Mouse (Mus musculus): Measurements from ENCODE around the gene Phf11d. TPM values are rescaled to one million over a fixed set of nuclear protein-coding genes. Genes with fewer than 3 reads are reported as not detected.
"Not testable (repeated sequence)": the region's sequence is repeated elsewhere in the genome, so short reads cannot be mapped to it uniquely, and the experiment has no call there.

Phf11d gene
- polyA plus RNA-seq (2015; fragmentation: Nextera tagmentation; extraction: Ambion mirVana) = 0.71 and 1.1 TPM in 2 replicates

DNA sequence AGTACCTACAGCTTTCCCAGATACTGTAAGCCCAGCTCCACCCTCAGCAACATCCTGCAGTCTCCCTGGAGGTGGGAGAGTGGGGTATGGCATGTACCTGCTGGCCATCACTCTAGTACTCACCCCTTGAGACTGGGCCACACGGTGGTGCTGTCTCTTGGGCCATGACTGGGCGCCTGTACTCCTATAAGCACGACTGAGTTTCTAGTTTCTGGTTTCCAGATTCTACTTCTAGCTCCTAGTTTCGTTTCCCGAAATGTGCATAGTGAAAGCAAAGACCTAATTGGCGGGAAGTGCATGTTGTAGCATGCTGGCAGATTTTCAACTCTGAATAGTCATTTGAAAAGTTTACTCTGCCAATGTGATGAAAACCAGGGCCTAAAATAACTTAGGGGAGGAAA is at the start of gene Phf11d:
Phf11d (minus strand) TSS at position 227 of the 401 bp plus-strand sequence.
- Histone ChIP-seq H3K9me3 (replicated peaks) (no peaks in the 10 kb centered on the region), H3K27me3 (no peaks in the 10 kb centered on the region), H3K36me3 (no peaks in the 10 kb centered on the region), H3K9ac (no peak within 1 kb of the TSS), H3K27ac (no peak within 1 kb of the TSS), H3K4me1 (no peaks in the 10 kb centered on the region), H3K4me2 (no peak within 1 kb of the TSS), H3K4me3 (replicated peaks) (no peak within 1 kb of the TSS)
- no peak for ATAC-seq (replicated peaks; ENCODE audit: low FRiP score)
- 84% methylated on average over 6 of the region's 6 CpGs for WGBS

DNA sequence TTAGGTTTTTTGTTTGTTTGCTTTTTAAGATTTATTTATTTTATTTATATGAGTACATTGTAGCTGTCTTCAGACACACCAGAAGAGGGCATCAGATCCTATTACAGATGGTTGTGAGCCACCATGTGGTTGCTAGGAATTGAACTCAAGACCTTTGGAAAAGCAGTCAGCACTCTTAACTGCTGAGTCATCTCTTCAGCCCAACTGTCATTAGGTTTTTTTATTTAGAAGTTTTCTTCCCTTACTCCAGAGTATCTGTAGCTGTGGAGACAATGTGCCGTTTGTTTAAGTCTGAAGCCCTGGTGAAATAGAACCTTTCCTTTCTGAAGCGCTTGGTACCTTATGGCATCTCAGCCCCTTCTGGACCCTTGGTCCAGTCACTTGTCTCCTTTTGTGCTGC is 49.7 kb upstream of the Phf11d start:
- not testable (repeated sequence) for H3K4me2 ChIP-seq; ATAC-seq (replicated peaks; ENCODE audit: low FRiP score); H3K27ac ChIP-seq; H3K9me3 ChIP-seq (replicated peaks); H3K4me3 ChIP-seq (replicated peaks); H3K4me1 ChIP-seq; H3K9ac ChIP-seq; H3K27me3 ChIP-seq
- 99% methylated on average over 2 of the region's 2 CpGs for WGBS
- peaks cover 39% of the 10 kb centered on the region for H3K36me3 ChIP-seq

DNA sequence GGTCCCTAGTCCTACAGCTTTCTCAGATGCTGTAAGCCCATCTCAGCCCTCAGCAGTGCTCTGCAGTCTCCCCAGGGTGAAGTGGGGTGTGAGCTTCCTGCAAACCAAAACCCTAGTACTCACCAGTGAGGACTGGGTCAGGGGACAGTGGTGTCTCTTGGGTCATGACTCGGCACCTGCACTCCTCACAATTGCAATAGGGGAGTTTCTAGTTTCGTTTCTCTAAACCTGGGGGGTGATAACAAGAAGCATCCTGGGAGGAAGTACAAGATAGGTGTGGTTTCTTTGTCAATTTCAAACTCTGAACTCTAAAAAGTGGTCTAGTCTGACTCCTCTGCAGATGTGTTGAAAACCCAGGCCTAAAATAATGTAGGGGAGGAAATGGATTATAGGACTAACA is 31.7 kb upstream of the Phf11d start:
- Histone ChIP-seq H3K4me1 (no peaks in the 10 kb centered on the region), H3K4me2 (no peak overlapping the region), H3K27ac (no peak overlapping the region), H3K9ac (no peak overlapping the region), H3K9me3 (replicated peaks) (no peaks in the 10 kb centered on the region), H3K4me3 (replicated peaks) (no peak overlapping the region), H3K36me3 (peaks cover 8% of the 10 kb centered on the region), H3K27me3 (no peaks in the 10 kb centered on the region)
- ATAC-seq (replicated peaks; ENCODE audit: low FRiP score) = no peak
- WGBS = 71% methylated on average over 2 of the region's 2 CpGs

- Histone ChIP-seq H3K36me3 (no peaks in the 10 kb centered on the region), H3K27ac (no peak within 1 kb of the TSS), H3K9ac (no peak within 1 kb of the TSS), H3K4me1 (no peaks in the 10 kb centered on the region), H3K4me2 (no peak within 1 kb of the TSS), H3K4me3 (replicated peaks) (no peak within 1 kb of the TSS), H3K27me3 (no peaks in the 10 kb centered on the region), H3K9me3 (replicated peaks) (no peaks in the 10 kb centered on the region)
- WGBS = 92% methylated on average over 3 of the region's 3 CpGs
- no peak for ATAC-seq (replicated peaks; ENCODE audit: low FRiP score)
These were observed 30.0 kb upstream of the Phf11d start, which contains the start of gene Phf11c for GRCm38 (mm10) chr14:59395281-59395680. Phf11c (minus strand) TSS chr14:59395381.

- H3K9ac ChIP-seq; H3K36me3 ChIP-seq; H3K27me3 ChIP-seq; H3K4me1 ChIP-seq; H3K4me3 ChIP-seq (replicated peaks); H3K4me2 ChIP-seq; H3K27ac ChIP-seq; H3K9me3 ChIP-seq (replicated peaks); ATAC-seq (replicated peaks; ENCODE audit: low FRiP score): not testable (repeated sequence)
- 60% methylated on average over 4 of the region's 4 CpGs for WGBS
These were observed 24.9 kb upstream of the Phf11d start for GRCm38 (mm10) chr14:59390181-59390580.

GRCm38 (mm10) chr14:59389532-59389931 is 24.3 kb upstream of the Phf11d start:
- Histone ChIP-seq H3K27ac (no peak overlapping the region), H3K4me1 (no peaks in the 10 kb centered on the region), H3K4me2 (no peak overlapping the region), H3K4me3 (replicated peaks) (no peak overlapping the region), H3K36me3 (no peaks in the 10 kb centered on the region), H3K9me3 (replicated peaks) (no peaks in the 10 kb centered on the region), H3K9ac (no peak overlapping the region), H3K27me3 (no peaks in the 10 kb centered on the region)
- ATAC-seq (replicated peaks; ENCODE audit: low FRiP score) = no peak
- WGBS = 76% methylated on average over 1 of the region's 1 CpGs

- no peak for ATAC-seq (replicated peaks; ENCODE audit: low FRiP score)
- H3K9ac ChIP-seq = no peak overlapping the region
- no peaks in the 10 kb centered on the region; the same call in 1 of the 2 replicates for H3K9me3 ChIP-seq (replicated peaks)
- H3K36me3 ChIP-seq = no peaks in the 10 kb centered on the region
- H3K27ac ChIP-seq = no peak overlapping the region
- no peaks in the 10 kb centered on the region for H3K4me1 ChIP-seq
- 93% methylated on average over 25 of the region's 25 CpGs for WGBS
- H3K4me2 ChIP-seq = no peak overlapping the region
- no peak overlapping the region for H3K4me3 ChIP-seq (replicated peaks)
- no peaks in the 10 kb centered on the region for H3K27me3 ChIP-seq
These were observed 5.2 kb upstream of the Phf11d start for GRCm38 (mm10) chr14:59370348-59371068.

GRCm38 (mm10) chr14:59366386-59367105 is 1.3 kb upstream of the Phf11d start:
- no peaks in the 10 kb centered on the region for H3K36me3 ChIP-seq
- no peak overlapping the region for H3K4me3 ChIP-seq (replicated peaks)
- no peak for ATAC-seq (replicated peaks; ENCODE audit: low FRiP score)
- no peak overlapping the region for H3K9ac ChIP-seq
- no peaks in the 10 kb centered on the region for H3K4me1 ChIP-seq
- no peak overlapping the region for H3K4me2 ChIP-seq
- 80% methylated on average over 8 of the region's 8 CpGs for WGBS
- no peaks in the 10 kb centered on the region; the same call in 1 of the 2 replicates for H3K9me3 ChIP-seq (replicated peaks)
- H3K27me3 ChIP-seq = no peaks in the 10 kb centered on the region
- no peak overlapping the region for H3K27ac ChIP-seq

GRCm38 (mm10) chr14:59341189-59341588 is 24.1 kb downstream of the Phf11d start, which contains the start of gene Phf11b:
Phf11b (minus strand) TSS chr14:59341351.
- not testable (repeated sequence) for H3K4me2 ChIP-seq; H3K4me1 ChIP-seq; H3K9me3 ChIP-seq (replicated peaks); H3K36me3 ChIP-seq; H3K9ac ChIP-seq; H3K27me3 ChIP-seq; H3K4me3 ChIP-seq (replicated peaks); ATAC-seq (replicated peaks; ENCODE audit: low FRiP score); H3K27ac ChIP-seq
- WGBS = 46% methylated on average over 1 of the region's 1 CpGs

DNA sequence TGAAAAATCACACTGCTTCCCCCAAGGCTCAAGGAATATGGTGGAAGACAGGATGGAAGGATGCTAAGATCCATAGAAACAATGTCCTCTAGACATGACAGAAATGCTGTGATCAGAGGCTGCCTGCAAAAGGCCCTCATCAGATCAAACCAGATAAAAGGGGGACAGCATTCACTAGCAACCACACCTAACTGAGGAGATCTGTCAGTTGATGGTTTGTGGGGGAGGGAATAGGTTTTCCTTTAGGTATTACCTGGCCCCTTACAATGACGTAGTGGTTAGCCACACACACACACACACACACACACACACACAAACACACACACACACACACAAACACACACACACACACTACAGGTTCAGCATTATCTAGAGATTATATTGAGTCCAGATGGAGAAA is 25.7 kb downstream of the Phf11d start:
- 93% methylated on average over 1 of the region's 1 CpGs for WGBS
- Histone ChIP-seq H3K4me1 (no peaks in the 10 kb centered on the region), H3K27me3 (no peaks in the 10 kb centered on the region), H3K36me3 (no peaks in the 10 kb centered on the region), H3K4me3 (replicated peaks) (no peak overlapping the region), H3K9me3 (replicated peaks) (no peaks in the 10 kb centered on the region), H3K4me2 (no peak overlapping the region), H3K27ac (no peak overlapping the region), H3K9ac (no peak overlapping the region)
- no peak for ATAC-seq (replicated peaks; ENCODE audit: low FRiP score)

DNA sequence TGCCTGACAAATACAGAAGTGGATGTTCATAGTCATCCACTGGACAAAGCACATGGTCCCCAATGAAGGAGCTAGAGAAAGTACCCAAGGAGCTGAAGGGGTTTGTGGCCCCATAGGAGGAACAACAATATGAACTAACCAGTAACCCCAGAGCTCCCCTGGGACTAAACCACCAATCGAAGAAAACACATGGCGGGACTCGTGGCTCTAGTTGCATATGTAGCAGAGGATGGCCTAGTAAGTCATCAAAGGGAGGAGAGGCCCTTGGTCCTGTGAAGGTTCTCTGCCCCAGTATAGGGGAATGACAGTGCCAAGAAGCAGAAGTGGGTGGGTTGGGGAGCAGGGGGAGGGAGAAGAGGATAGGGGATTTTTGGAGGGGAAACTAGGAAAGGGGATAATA is 29.2 kb downstream of the Phf11d start:
- WGBS = 77% methylated on average over 3 of the region's 3 CpGs
- not testable (repeated sequence) for H3K4me1 ChIP-seq; H3K36me3 ChIP-seq; H3K9me3 ChIP-seq (replicated peaks); H3K9ac ChIP-seq; H3K27ac ChIP-seq; H3K27me3 ChIP-seq; H3K4me3 ChIP-seq (replicated peaks); ATAC-seq (replicated peaks; ENCODE audit: low FRiP score); H3K4me2 ChIP-seq

DNA sequence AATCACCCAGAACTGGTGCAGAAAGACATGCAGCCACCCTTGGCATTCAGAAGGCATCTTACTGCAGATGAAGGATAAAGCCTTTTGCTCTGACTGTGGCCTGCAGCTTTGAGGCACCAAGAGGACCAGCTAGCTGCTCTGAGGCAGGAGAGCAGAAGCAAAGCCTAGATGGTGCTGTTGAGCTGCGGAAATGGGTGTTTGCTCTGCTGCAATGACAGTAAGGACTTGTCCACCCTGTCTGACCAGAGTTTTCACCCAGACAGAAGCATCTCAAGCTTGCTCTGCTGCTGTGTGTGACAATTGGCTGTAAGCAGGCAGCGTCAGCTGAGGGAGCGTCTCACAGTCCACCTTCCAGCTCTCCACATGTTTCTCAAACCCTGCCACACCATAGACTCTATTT is 34.8 kb downstream of the Phf11d start:
- ATAC-seq (replicated peaks; ENCODE audit: low FRiP score); H3K27ac ChIP-seq; H3K27me3 ChIP-seq; H3K9ac ChIP-seq; H3K9me3 ChIP-seq (replicated peaks); H3K4me2 ChIP-seq; H3K36me3 ChIP-seq; H3K4me1 ChIP-seq; H3K4me3 ChIP-seq (replicated peaks): not testable (repeated sequence)
- WGBS = 48% methylated on average over 3 of the region's 3 CpGs
